Mouse (Mus musculus): Measurements from ENCODE around the gene Msto1. TPM values are rescaled to one million over a fixed set of nuclear protein-coding genes. Genes with fewer than 3 reads are reported as not detected.
"Not testable (repeated sequence)": the region's sequence is repeated elsewhere in the genome, so short reads cannot be mapped to it uniquely, and the experiment has no call there.

The Msto1 gene
- polyA plus RNA-seq, 1 experiment from 2014 or later = 40.3 TPM

DNA sequence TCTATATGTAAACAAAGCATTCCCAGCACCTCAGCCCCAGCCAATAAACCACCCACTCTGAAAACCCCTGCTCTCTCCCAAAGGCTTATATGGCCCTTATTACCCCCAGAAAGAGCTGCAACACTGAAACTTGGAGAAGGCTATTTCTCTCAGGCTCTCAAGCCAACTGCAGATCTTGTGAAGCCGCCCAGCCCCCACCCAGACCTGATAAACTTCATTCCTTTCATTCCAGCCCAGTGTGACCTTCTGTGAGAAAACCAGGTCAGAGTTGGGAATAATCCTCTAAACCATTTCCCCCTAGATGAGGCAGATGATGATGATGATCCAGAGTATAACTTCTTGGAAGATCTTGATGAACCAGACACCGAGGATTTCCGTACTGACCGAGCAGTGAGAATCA lies 45.4 kb downstream of the Msto1 start:
- not testable (repeated sequence) for H3K4me3 ChIP-seq; H3K4me1 ChIP-seq; H3K27me3 ChIP-seq; H3K9ac ChIP-seq; ATAC-seq; H3K27ac ChIP-seq; H3K9me3 ChIP-seq (replicated peaks); H3K4me2 ChIP-seq
- WGBS = 100% methylated on average over 1 of the region's 4 CpGs
- peaks cover 30% of the 10 kb centered on the region for H3K36me3 ChIP-seq (ENCODE audit: poor library complexity, severe bottlenecking)

DNA sequence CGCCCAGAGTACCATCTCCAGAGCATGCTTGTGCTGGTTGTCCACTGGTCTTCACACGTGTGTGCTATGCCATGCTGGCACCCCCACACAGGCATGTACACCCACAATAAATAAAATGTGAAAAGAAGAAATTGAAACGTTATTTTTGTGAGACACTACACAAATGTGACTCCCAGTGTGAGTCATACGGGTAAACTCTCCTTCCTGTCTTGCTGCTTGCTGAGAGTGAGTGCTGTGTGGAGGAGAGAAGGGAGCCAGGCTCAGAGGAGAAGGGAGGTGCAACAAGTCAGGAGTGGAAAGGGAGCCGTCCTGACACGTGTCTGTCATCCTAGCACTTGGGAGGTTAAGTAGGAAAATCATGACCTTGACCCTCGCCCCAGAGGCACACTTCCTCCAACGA lies 46.6 kb downstream of the Msto1 start:
- H3K36me3 ChIP-seq (ENCODE audit: poor library complexity, severe bottlenecking) = peaks cover 43% of the 10 kb centered on the region
- WGBS = no CpG with 5 or more reads among the region's 8 CpGs
- not testable (repeated sequence) for H3K4me2 ChIP-seq; ATAC-seq; H3K9me3 ChIP-seq (replicated peaks); H3K27ac ChIP-seq; H3K9ac ChIP-seq; H3K4me1 ChIP-seq; H3K4me3 ChIP-seq; H3K27me3 ChIP-seq

DNA sequence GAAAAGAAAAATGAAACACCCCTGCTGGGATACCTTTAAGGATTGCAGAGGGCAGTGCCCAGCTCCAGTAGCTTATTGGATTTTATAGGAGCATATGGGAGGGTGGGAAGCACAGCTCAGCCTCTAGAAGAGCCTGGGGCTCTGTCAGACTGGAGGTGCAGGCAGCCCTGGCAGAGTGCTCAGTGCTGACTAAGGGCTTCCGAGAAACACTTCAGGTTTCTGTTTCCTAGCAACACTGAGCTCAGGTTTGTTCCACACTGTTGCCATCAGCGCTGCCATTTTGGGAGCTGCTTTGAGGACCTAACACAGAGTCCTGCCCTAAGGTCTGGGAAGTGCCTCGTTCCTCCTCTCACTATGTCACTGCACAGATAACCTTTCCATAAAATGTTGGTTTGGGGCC lies 47.1 kb downstream of the Msto1 start:
- no CpG with 5 or more reads among the region's 3 CpGs for WGBS
- not testable (repeated sequence) for H3K4me2 ChIP-seq; H3K27me3 ChIP-seq; H3K9ac ChIP-seq; ATAC-seq; H3K4me3 ChIP-seq; H3K27ac ChIP-seq; H3K4me1 ChIP-seq; H3K9me3 ChIP-seq (replicated peaks)
- H3K36me3 ChIP-seq (ENCODE audit: poor library complexity, severe bottlenecking) = peaks cover 47% of the 10 kb centered on the region

DNA sequence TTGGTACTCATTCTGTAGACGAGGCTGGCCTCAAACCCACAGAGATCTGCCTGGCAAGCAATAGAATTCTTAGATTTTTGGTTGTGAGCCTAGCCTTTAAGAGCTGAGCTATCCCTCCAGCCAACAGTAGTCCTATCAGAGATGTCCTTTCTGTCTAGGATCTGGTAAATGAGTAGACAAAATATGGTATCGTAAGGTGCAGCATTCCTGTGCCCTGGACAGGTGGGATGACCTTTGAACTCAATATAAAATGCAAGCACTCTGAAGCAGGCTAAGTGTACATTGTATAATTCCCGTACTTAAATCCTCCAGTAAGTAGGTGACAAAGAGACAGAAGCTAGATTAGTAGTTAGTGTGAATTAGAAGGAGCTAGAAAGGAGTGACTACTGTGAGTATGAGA lies 51.7 kb downstream of the Msto1 start:
- WGBS = 95% methylated on average over 3 of the region's 3 CpGs
- H3K36me3 ChIP-seq (ENCODE audit: poor library complexity, severe bottlenecking) = peaks cover 91% of the 10 kb centered on the region
- no peaks in the 10 kb centered on the region for H3K9me3 ChIP-seq (replicated peaks)
- H3K9ac ChIP-seq = no peak overlapping the region
- no peaks in the 10 kb centered on the region for H3K27me3 ChIP-seq
- no peak overlapping the region for H3K27ac ChIP-seq
- no peak for ATAC-seq
- H3K4me1 ChIP-seq = no peaks in the 10 kb centered on the region
- H3K4me3 ChIP-seq = no peak overlapping the region
- H3K4me2 ChIP-seq = no peak overlapping the region

DNA sequence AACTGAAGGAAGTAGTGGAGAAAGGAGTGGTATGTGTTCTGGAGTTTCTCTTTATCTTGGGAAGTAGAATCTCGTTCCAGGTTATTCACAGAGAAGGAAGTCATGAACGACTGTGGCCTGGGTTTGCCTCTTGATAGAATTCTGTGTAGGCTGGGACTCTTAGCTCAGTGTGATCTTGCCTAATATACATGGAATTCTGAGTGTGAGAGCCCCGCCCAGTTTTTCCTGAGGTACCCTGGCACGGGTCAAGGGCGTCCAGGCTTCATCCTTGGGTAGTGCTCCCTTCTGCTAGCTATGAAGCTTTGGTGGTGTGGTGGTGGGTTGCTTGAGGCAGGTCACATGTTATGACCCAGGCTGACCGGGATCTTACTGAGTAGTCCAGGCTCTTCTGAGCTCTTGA lies 58.0 kb downstream of the Msto1 start:
- no peak overlapping the region for H3K4me2 ChIP-seq
- no peaks in the 10 kb centered on the region for H3K9me3 ChIP-seq (replicated peaks)

More for the DNA sequence above, 58.0 kb downstream of the Msto1 start:
- WGBS = 92% methylated on average over 6 of the region's 6 CpGs
- no peak overlapping the region for H3K27ac ChIP-seq
- H3K9ac ChIP-seq = no peak overlapping the region
- no peaks in the 10 kb centered on the region for H3K4me1 ChIP-seq
- ATAC-seq = no peak
- no peaks in the 10 kb centered on the region for H3K27me3 ChIP-seq
- no peak overlapping the region for H3K4me3 ChIP-seq
- peaks cover 71% of the 10 kb centered on the region for H3K36me3 ChIP-seq (ENCODE audit: poor library complexity, severe bottlenecking)

Other genes starting within 250 kb of the Msto1 start
- 97.8 and 102 TPM in 2 replicates for gene Khdc4, start 228.2 kb downstream of the Msto1 start, polyA plus RNA-seq (2015; fragmentation: Nextera tagmentation; extraction: Ambion mirVana)
- 49.5 and 52.6 TPM in 2 replicates for gene Rit1, start 197.2 kb downstream of the Msto1 start, polyA plus RNA-seq (2015; fragmentation: Nextera tagmentation; extraction: Ambion mirVana)
- gene Syt11, start 138.8 kb downstream of the Msto1 start, polyA plus RNA-seq (2015; fragmentation: Nextera tagmentation; extraction: Ambion mirVana) = 218 and 237 TPM in 2 replicates
- 12.7 and 14.6 TPM in 2 replicates for gene Gon4l, start 78.8 kb downstream of the Msto1 start, polyA plus RNA-seq (2015; fragmentation: Nextera tagmentation; extraction: Ambion mirVana)
- gene Ash1l, start 36.6 kb upstream of the Msto1 start, polyA plus RNA-seq (2015; fragmentation: Nextera tagmentation; extraction: Ambion mirVana) = 21.8 and 24.4 TPM in 2 replicates
- 139 and 145 TPM in 2 replicates for gene Dap3, start 37.2 kb upstream of the Msto1 start, polyA plus RNA-seq (2015; fragmentation: Nextera tagmentation; extraction: Ambion mirVana)
- gene Rusc1, start 179.3 kb upstream of the Msto1 start, polyA plus RNA-seq (2015; fragmentation: Nextera tagmentation; extraction: Ambion mirVana) = 38.4 and 40.5 TPM in 2 replicates
- not detected in 2 replicates for gene Gm43738, start 187.1 kb upstream of the Msto1 start, polyA plus RNA-seq (2015; fragmentation: Nextera tagmentation; extraction: Ambion mirVana)
- gene Fdps, start 188.0 kb upstream of the Msto1 start, polyA plus RNA-seq (2015; fragmentation: Nextera tagmentation; extraction: Ambion mirVana) = 315 and 326 TPM in 2 replicates
- gene Pklr, start 222.1 kb upstream of the Msto1 start, polyA plus RNA-seq (2015; fragmentation: Nextera tagmentation; extraction: Ambion mirVana) = 0.09 and 0.26 TPM in 2 replicates
- 19.0 and 19.6 TPM in 2 replicates for gene Hcn3, start 246.2 kb upstream of the Msto1 start, polyA plus RNA-seq (2015; fragmentation: Nextera tagmentation; extraction: Ambion mirVana)